Mouse (Mus musculus) ES-E14 (cell line): ENCODE measurements around the gene Hmcn2. TPM values are rescaled to one million over a fixed set of nuclear protein-coding genes. Genes with fewer than 3 reads are reported as not detected.

Experiments
- DNase-seq: peaks from one replicate; pipeline ENCODE4 v3.0.0-alpha.2; 2013; ENCODE audit warnings: low read depth, low spot score
- H3K27ac ChIP-seq: 2 replicates; pipeline ENCODE4 v1.5.1; 2012; ENCODE audit warnings: low read depth, mild to moderate bottlenecking, low read length, moderate library complexity, mixed read lengths; ENCODE audit not compliant: poor library complexity, insufficient read depth, severe bottlenecking
- H3K36me3 ChIP-seq: 2 replicates; pipeline ENCODE4 v1.6.1; 2012; ENCODE audit warnings: mild to moderate bottlenecking, low read length, moderate library complexity, mixed read lengths; ENCODE audit not compliant: control insufficient read depth, poor library complexity, insufficient read depth, severe bottlenecking
- H3K4me1 ChIP-seq, 2 experiments: fragments of 150-350 bp in 1 of 2; sonication (generic) in 1 of 2; 2 replicates each; pipeline ENCODE4 v1.6.1; 2012; ENCODE audit warnings: low read length in 2 of 2, mild to moderate bottlenecking in 1 of 2, mixed read lengths in 1 of 2; ENCODE audit not compliant: control insufficient read depth in 2 of 2, insufficient read depth in 2 of 2, poor library complexity in 1 of 2
- H3K4me3 ChIP-seq, 2 experiments: fragments of 150-350 bp in 1 of 2; sonication (generic) in 1 of 2; 2 replicates each; pipeline ENCODE4 v1.5.1; 2012; ENCODE audit warnings: low read length in 2 of 2, low read depth in 1 of 2, mild to moderate bottlenecking in 1 of 2, mixed read lengths in 1 of 2; ENCODE audit not compliant: insufficient read depth in 1 of 2, poor library complexity in 1 of 2, severe bottlenecking in 1 of 2
- H3K9ac ChIP-seq: 2 replicates; pipeline ENCODE4 v1.6.1; 2012; ENCODE audit warnings: low read depth, mild to moderate bottlenecking, low read length, mixed read lengths; ENCODE audit not compliant: poor library complexity, insufficient read depth, severe bottlenecking
- H3K9me3 ChIP-seq: fragments of 150-350 bp; sonication (generic); 2 replicates; pipeline ENCODE4 v1.6.1; 2012; ENCODE audit warnings: low read depth, mild to moderate bottlenecking, low read length; ENCODE audit not compliant: control insufficient read depth, insufficient read depth
- CHD2 ChIP-seq: IDR thresholded peaks from 2 replicates; pipeline ENCODE4 v1.6.1; 2014; ENCODE audit warnings: mild to moderate bottlenecking, low read depth, low read length, inconsistent platforms
- HCFC1 ChIP-seq: IDR thresholded peaks from 2 replicates; pipeline ENCODE4 v1.6.1; 2012; ENCODE audit warnings: low read length, inconsistent platforms, borderline replicate concordance; ENCODE audit not compliant: insufficient read depth
- MAFK ChIP-seq: IDR thresholded peaks from 2 replicates; pipeline ENCODE4 v1.6.1; 2014; ENCODE audit warnings: mild to moderate bottlenecking, low read depth, low read length, inconsistent platforms; ENCODE audit not compliant: insufficient read depth
- ZC3H11A ChIP-seq: IDR thresholded peaks from 2 replicates; pipeline ENCODE4 v1.6.1; 2012; ENCODE audit warnings: low read depth, mild to moderate bottlenecking, inconsistent platforms, low read length, borderline replicate concordance
- ZNF384 ChIP-seq: IDR thresholded peaks from 2 replicates; pipeline ENCODE4 v1.6.1; 2012; ENCODE audit warnings: low read depth, low read length, inconsistent platforms
- in situ Hi-C, 2 experiments: fragments of 600-800 bp; cut with MboI; formaldehyde crosslinking; loops; one replicate each; pipeline ENCODE4 v1.15.1; 2025; ENCODE audit warnings: low sequenced_read_pairs in 2 of 2, inconsistent platforms in 1 of 2; ENCODE audit not compliant: unreplicated experiment in 2 of 2
- total RNA-seq: library from RNA; depleted of rRNA; stranded (reverse); fragments of 300-350 nt; gene quantifications from 2 replicates; pipeline ENCODE4 v1.2.3, GENCODE M21; 2012

Hmcn2 gene
- total RNA-seq, 1 experiment: 4.9 TPM

- no peak for DNase-seq
- Histone ChIP-seq H3K4me1 (peaks cover 2 to 14% of the 10 kb centered on the region in 2 experiments; a peak in 2 of 4 replicates), H3K9ac (no peak overlapping the region), H3K36me3 (peaks cover 73% of the 10 kb centered on the region), H3K4me3 (no peak overlapping the region), H3K27ac (no peak overlapping the region), H3K9me3 (no peaks in the 10 kb centered on the region; the same call in 1 of the 2 replicates)
- in situ Hi-C loops: no loop called here
- TF ChIP-seq ZC3H11A (no peak), HCFC1 (no peak), ZNF384 (no peak), CHD2 (no peak), MAFK (no peak)
Observed at GRCm38 (mm10) chr2:31496141-31496540, 181.9 kb downstream of the Hmcn2 start.

GRCm38 (mm10) chr2:31497113-31497512 lies 182.9 kb downstream of the Hmcn2 start:
- Histone ChIP-seq H3K9me3 (no peaks in the 10 kb centered on the region; the same call in 1 of the 2 replicates), H3K27ac (no peak overlapping the region), H3K36me3 (peaks cover 74% of the 10 kb centered on the region), H3K4me3 (no peak overlapping the region), H3K9ac (no peak overlapping the region; the same call in 1 of the 2 replicates), H3K4me1 (peaks cover 2 to 21% of the 10 kb centered on the region in 2 experiments; a peak in 2 of 4 replicates)
- TF ChIP-seq CHD2 (no peak), MAFK (no peak)
- in situ Hi-C loops: no loop called here
- DNase-seq: no peak

GRCm38 (mm10) chr2:31497635-31498034 lies 183.4 kb downstream of the Hmcn2 start:
- TF ChIP-seq HCFC1 (no peak), MAFK (no peak), ZNF384 (no peak), CHD2 (no peak), ZC3H11A (no peak)
- no peak overlapping the region for H3K27ac ChIP-seq
- no peak for DNase-seq
- peaks cover 73% of the 10 kb centered on the region for H3K36me3 ChIP-seq
- in situ Hi-C loops: no loop called here
- no peak overlapping the region for H3K9ac ChIP-seq
- peak overlapping the region in 1 of 2 experiments; percentile 47; a peak in 1 of 4 replicates for H3K4me3 ChIP-seq
- no peaks in the 10 kb centered on the region; the same call in 1 of the 2 replicates for H3K9me3 ChIP-seq
- H3K4me1 ChIP-seq: peaks cover 2 to 23% of the 10 kb centered on the region in 2 experiments; a peak in 2 of 4 replicates

GRCm38 (mm10) chr2:31499327-31500291 lies 185.4 kb downstream of the Hmcn2 start:
- no peak overlapping the region for H3K4me3 ChIP-seq
- TF ChIP-seq CHD2 (no peak), ZC3H11A (no peak), ZNF384 (no peak), HCFC1 (no peak), MAFK (no peak)
- no peak overlapping the region for H3K27ac ChIP-seq
- peaks cover 71% of the 10 kb centered on the region for H3K36me3 ChIP-seq
- no peak overlapping the region for H3K9ac ChIP-seq
- no peak for DNase-seq
- peaks cover 2 to 25% of the 10 kb centered on the region in 2 experiments; a peak in 2 of 4 replicates for H3K4me1 ChIP-seq
- in situ Hi-C loops: no loop called here
- no peaks in the 10 kb centered on the region for H3K9me3 ChIP-seq
